Mouse (Mus musculus) left cerebral cortex, adult 2 months (tissue): ENCODE measurements around the gene Nxn. TPM values are rescaled to one million over a fixed set of nuclear protein-coding genes. Genes with fewer than 3 reads are reported as not detected.

Experiments
- DNase-seq, 2 experiments: peaks; one replicate each; pipeline ENCODE4 v3.0.0; 2021 to 2022; ENCODE audit warnings: low spot score in 2 of 2, mixed read lengths in 1 of 2; ENCODE audit errors: extremely low spot score in 1 of 2
- H3K27ac ChIP-seq: fragments of 200-600 bp; 2 replicates; pipeline ENCODE4 v1.8.1; 2022
- H3K4me3 ChIP-seq: fragments of 200-600 bp; 2 replicates; pipeline ENCODE4 v1.8.1; 2022
- CTCF ChIP-seq: fragments of 200-600 bp; IDR thresholded peaks from 2 replicates; pipeline ENCODE4 v1.8.1; 2022; ENCODE audit warnings: antibody characterized with exemption, mild to moderate bottlenecking, moderate library complexity
- intact Hi-C: fragments of 180-260 bp; cut with DNase I; formaldehyde crosslinking; loops from one replicate; pipeline ENCODE4 v1.15.1; 2025
- total RNA-seq, 2 experiments: library from RNA; stranded (reverse); gene quantifications; 2 replicates each; pipeline ENCODE4 v1.2.3; 2021

The Nxn gene
- total RNA-seq, 2 experiments from 2014 or later: 11.2 TPM

DNA sequence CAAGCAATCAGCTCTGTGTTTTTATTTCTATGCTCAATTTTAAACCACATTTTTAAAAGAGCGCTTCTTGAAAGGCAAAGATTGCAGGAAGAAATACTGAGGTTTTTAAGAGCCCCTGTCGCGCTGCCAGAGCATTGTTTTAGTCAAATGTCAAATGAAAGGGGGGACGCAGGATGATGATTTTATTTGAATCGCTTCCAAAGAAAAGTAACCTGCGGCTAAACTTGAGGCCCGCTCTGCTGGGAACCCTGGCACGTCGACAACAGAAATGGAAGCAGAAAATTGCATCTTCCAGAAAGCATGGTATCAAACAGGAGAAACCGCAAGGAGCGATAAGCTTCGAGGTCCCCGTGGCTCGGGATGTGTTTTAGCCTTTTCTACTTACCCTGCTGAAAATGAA is 57.8 kb downstream of the Nxn start:
- TF ChIP-seq CTCF: no peak
- intact Hi-C loops: no loop called here
- no peak overlapping the region for H3K4me3 ChIP-seq
- H3K27ac ChIP-seq: no peak overlapping the region
- DNase-seq: no peak

DNA sequence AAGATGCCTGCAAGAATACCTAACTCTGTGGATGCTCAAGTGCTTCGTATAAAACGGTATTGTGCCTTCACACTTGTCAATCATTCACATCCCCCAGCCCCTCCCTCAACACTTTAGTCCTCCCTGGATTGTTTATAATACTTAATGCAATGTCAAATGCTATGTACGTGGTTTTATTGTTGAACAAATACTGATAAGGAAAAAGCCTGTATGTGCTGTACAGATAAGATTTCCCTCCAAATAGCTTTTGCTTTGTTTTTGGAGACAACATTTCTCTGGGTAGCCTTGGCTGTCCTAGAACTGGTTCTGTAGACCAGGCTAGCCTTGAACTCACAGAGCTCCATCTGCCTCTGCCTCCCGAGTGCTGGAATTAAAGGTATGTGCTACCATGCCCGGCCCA is 59.1 kb downstream of the Nxn start:
- no peak overlapping the region for H3K27ac ChIP-seq
- intact Hi-C loops: no loop called here
- no peak for DNase-seq
- H3K4me3 ChIP-seq: no peak overlapping the region
- TF ChIP-seq CTCF: no peak

DNA sequence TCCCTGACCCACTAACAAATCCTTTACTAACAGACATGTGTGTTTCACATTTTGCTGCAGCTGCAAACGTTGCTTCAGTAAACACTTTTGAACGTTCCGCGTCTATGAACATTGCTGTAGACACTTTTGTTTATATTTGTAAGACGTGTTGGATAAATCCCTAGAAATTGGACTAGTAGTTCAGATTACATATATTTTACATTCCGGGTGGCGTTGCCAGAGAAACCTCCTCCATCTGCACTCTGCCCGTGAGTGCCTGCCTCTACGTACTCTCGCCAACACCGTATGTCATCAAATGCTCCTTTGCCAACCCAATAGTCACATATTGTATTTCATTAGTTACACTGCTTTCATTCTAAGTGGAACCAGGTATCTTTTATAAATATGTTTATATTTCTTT is 59.8 kb downstream of the Nxn start:
- intact Hi-C loops: no loop called here
- H3K4me3 ChIP-seq: no peak overlapping the region
- DNase-seq: no peak
- no peak for TF ChIP-seq CTCF
- H3K27ac ChIP-seq: no peak overlapping the region

DNA sequence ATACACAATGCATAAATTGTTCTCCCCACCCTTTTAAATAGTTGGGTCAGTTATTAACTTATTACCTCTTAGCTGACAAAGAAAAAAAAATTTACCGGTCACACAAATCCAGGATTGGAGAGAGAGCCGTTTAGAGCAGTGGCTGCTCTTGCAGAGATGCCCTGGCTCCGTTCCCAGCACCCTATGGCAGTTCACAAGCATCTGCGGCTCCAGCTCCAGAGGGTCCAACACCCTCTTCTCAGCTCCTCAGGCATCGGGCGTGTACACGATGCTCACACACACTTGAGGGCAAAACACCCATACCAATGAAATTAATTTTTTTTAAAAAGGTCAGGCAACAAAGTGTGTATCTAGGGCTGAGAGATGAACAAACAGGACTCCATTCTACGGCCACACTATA is 60.3 kb downstream of the Nxn start:
- intact Hi-C loops: no loop called here
- no peak for TF ChIP-seq CTCF
- Histone ChIP-seq H3K27ac (no peak overlapping the region), H3K4me3 (no peak overlapping the region)
- no peak for DNase-seq

DNA sequence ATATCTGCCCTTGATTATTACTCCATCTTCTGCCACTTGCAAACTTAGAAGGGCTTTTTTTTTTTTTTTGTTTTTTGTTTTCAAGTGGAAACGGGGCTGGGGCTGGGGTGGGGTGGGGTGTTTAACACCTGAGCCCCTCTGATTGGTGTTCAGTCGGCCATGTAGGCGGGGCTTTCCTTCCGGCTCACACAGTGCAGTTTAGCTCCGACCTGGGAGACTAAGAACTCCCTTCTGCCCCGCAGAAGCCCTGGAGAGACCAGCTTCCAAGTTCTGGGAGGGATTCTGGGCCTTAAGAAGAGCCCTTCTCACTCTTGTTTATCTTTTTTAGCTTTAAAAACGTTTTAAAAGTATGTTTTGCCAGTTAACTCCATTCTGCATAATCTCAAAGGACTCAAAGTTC is 61.2 kb downstream of the Nxn start:
- intact Hi-C loops: no loop called here
- DNase-seq: no peak
- Histone ChIP-seq H3K4me3 (no peak overlapping the region), H3K27ac (no peak overlapping the region)
- no peak for TF ChIP-seq CTCF

DNA sequence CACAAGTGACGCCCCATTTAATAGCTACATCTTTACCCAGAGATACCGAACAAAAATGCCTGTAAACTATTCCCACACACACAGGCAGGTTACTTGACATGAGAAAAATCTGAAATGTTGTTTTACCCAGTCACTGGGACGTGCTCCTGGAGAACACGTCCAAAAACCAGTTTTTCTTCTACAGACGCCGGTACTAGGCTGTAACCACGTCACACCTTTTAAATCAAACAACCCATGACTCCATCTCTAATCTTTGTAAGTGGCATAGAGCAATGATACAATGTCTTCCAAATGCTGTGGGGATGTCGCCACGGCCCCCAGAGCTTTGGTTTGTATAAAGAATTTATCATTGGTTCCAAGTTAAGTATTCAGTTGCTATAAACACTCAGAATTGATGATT is 61.7 kb downstream of the Nxn start:
- no peak overlapping the region for H3K4me3 ChIP-seq
- DNase-seq: no peak
- no peak overlapping the region for H3K27ac ChIP-seq
- intact Hi-C loops: no loop called here
- no peak for TF ChIP-seq CTCF

DNA sequence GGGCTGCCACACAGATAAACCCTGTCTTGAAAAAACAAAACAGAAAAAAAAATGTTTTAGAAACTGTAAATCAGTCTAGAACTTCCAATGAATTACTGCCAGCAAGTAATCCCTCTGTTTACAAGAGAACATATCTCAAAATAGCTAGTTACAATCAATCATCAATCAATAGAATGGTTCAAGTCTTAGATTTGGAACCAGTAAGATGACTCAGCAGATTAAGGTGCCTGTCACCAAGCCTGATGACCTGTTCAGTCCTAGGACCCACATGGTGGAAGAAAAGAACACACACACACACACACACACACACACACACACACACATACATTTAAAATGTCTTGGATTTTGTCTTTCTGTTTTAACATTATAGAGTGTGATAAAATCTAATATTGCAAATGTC is 62.7 kb downstream of the Nxn start:
- intact Hi-C loops: no loop called here
- DNase-seq: no peak
- Histone ChIP-seq H3K27ac (no peak overlapping the region), H3K4me3 (no peak overlapping the region)
- no peak for TF ChIP-seq CTCF

DNA sequence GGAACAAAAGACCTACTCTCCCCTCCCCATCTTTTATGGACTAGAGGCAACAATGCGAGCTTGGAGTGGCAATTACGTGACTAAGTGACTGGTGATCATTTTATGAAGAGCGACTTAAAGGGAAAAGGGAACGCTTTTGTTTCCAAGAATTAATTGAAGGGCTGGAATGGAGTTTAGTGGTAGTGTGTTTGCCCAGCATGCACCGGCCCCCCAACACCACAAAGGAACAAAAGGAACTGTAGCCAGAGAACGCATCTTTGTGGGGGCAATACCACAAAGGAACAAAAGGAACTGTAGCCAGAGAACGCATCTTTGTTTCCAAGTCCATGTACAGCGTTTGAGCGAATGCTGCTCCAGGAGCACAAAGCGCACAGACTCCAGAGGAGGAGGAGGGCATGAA is 64.0 kb downstream of the Nxn start:
- intact Hi-C loops: no loop called here
- no peak for TF ChIP-seq CTCF
- Histone ChIP-seq H3K4me3 (no peak overlapping the region), H3K27ac (no peak overlapping the region)
- DNase-seq: no peak

DNA sequence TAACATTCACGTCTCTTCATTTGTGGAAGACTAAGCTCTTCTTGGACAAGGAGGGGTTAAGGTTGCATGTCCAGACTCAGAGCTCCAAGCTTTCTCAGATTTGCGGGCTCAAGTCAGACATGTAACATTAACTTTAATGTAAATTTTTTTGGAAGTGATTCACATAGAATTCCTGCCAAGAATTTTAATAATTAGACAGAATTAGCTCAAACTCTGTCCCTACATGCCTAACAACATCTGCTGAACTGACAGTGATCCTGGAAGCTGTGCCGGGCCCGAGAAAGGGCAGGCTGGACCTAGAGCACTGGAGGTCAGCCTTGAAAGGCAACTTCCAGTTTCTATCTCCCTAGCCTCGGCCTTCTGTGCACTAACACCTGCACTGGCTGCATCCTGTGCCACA is 66.7 kb downstream of the Nxn start:
- DNase-seq: no peak
- intact Hi-C loops: no loop called here
- Histone ChIP-seq H3K4me3 (no peak overlapping the region), H3K27ac (no peak overlapping the region)
- TF ChIP-seq CTCF: no peak

DNA sequence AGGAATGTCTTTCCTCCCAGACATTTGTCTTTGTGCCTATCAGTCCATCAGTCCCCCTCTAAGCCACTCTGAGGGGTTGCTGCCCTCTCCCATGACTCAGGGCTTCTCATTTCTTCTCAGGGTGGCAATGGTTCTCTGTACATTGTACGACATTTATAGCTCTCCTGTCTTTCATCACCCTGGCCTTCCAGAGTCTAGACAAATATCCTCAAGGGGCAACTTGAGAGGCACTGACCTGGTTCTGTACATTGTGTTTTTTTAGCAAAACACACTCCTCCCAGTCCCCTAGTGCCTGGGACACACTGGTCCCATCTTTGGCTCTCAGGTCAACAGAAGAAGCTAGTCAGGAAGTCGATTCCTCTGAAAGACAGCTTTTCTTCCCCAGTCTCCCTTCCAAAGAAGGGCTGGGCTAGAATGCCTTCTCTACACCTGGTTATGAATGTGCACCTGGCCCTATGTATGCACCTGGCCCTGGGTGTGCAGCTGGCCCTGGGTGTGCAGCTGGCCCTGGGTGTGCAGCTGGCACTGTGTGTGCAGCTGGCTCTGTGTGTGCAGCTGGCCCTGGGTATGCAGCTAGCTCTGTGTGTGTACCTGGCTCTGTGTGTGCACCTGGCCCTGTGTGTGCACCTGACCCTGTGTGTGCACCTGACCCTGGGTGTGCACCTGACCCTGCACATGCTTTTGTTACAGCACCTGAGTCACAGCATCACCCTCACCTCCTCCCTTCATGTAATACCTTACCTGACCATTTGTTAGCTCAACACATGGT is 70.2 kb downstream of the Nxn start:
- TF ChIP-seq CTCF: no peak
- DNase-seq: no peak
- intact Hi-C loops: loop anchor here (5.0 kb wide), 1 partner anchor 54 kb away; no protein-coding TSS in a partner anchor
- H3K4me3 ChIP-seq: no peak overlapping the region
- no peak overlapping the region for H3K27ac ChIP-seq

DNA sequence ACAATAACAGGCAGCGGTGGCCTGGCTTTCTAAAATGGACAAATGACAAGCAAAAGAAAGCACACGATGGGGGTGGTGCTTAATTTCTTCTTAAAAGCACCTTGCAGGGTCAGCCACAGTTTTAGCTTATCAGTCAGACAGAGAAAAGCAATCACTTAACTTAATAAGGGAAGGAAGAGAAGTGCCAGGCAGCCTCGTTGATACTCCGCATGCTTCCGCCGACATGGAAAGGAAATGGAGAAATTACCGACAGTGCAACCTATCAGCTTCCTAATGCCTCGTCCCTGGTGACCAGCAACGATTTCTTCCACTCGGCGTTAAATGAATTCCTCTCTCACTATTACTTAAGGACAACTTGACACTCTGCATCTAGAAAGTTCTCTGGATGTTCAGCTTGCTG is 70.9 kb downstream of the Nxn start:
- no peak overlapping the region for H3K4me3 ChIP-seq
- no peak for TF ChIP-seq CTCF
- H3K27ac ChIP-seq: no peak overlapping the region
- DNase-seq: no peak
- intact Hi-C loops: loop anchor here (5.0 kb wide), 1 partner anchor 54 kb away; no protein-coding TSS in a partner anchor

DNA sequence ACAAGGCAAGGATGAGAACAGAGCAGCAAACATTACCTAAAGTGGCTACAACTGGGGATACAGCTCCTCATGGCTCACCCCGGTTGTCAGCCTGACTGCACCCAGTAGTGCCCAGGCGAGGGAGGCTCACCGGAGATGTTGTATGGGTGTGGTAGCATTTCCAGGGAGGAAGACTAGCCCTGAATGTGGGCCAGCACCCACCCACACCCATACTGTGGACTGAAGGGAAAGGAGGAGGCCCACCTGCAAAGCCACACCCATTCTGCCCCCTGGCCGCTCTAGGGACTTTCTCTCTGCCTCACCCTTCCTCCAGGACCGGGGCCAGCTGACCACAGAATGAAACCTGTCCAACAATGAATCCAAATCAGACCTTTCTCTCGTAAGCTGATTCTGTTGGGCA is 72.3 kb downstream of the Nxn start:
- no peak overlapping the region for H3K4me3 ChIP-seq
- DNase-seq: no peak
- intact Hi-C loops: loop anchor here (5.0 kb wide), 1 partner anchor 56 kb away; no protein-coding TSS in a partner anchor
- no peak overlapping the region for H3K27ac ChIP-seq
- TF ChIP-seq CTCF: no peak

DNA sequence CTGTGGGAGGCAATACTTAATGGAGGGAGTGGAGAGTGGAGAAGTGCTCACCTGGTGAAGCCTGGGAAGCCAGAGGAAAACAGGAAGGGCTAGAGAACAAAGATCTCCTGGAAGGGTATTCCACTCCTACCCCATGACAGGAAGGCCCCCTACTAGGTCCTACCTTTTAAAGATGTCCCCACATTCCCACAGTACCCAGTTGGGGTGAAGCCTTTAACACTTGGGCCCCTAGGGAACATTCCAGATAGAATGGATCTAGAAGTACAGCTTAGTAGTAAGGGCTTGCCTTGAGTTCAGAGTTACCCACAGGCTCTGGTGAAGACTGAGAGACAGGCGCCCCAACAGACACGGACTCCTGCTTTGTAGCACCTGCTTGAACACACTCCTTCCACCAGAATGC is 72.9 kb downstream of the Nxn start:
- Histone ChIP-seq H3K4me3 (no peak overlapping the region), H3K27ac (no peak overlapping the region)
- intact Hi-C loops: loop anchor here (5.0 kb wide), 1 partner anchor 56 kb away; no protein-coding TSS in a partner anchor
- TF ChIP-seq CTCF: no peak
- no peak for DNase-seq
